Mouse (Mus musculus): ENCODE measurements around the gene Erc1. TPM values are rescaled to one million over a fixed set of nuclear protein-coding genes. Genes with fewer than 3 reads are reported as not detected.

The Erc1 gene
- polyA plus RNA-seq, 1 experiment: 5.1 TPM

DNA sequence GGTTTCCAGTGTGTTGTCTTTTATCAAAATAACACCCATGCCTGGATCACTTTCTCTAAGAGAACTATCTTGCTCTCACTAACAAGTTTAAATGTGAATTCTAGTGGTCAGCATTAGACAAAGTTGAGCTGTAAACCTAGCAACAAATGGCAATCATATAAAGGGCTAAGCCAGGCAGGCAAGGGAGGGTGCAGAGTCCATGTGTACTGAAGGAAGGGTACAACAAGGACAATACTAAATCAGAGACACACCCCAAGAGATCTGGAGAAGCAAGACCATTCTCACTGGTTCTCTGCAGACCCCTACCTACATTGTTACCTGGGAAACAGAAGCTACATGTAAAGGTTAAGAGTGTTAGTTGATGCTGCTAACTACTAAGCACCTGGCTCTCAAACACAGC lies 161.5 kb downstream of the Erc1 start:
- Histone ChIP-seq H3K4me1 (ENCODE audit: control insufficient read depth, insufficient read depth, insufficient read length, low read length) (no peaks in the 10 kb centered on the region; the same call in 1 of the 2 replicates), H3K36me3 (ENCODE audit: control insufficient read depth, insufficient read depth, low read length) (0 out of 2 replicates have a peak, but pooled peaks cover 1% of the 10 kb centered on the region), H3K27ac (ENCODE audit: insufficient read depth, low read depth, low read length) (no peak overlapping the region; the same call in 1 of the 2 replicates), H3K27me3 (ENCODE audit: control insufficient read depth, insufficient read depth, low read length) (no peaks in the 10 kb centered on the region), H3K4me3 (ENCODE audit: low read depth, low read length) (no peak overlapping the region)
- TF ChIP-seq POLR2A (IDR thresholded peaks at IDR 0.05; ENCODE audit: low read depth, low read length) (no peak), CTCF (IDR thresholded peaks at IDR 0.05; ENCODE audit: extremely low read depth, insufficient read length, insufficient replicate concordance, low read depth, low read length) (no peak)

DNA sequence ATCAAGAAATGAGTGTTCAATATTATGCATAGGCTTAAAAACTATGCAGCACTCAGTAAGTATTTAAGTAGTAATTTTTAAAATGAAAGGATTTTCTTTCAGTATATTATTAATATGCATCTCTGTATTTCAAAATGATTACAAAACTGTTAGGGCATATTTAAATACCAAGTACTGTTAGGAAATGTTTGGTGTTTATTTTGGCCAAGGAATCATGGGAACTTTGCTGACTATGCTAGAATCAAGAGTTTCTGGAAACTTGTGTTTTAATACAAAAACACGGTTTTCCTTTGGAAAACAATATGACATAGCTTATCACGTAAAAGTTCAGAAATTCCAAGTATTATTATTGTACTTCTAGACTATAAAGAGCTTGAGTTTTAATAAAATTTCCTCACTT lies 167.2 kb downstream of the Erc1 start:
- no peaks in the 10 kb centered on the region for H3K4me1 ChIP-seq (ENCODE audit: control insufficient read depth, insufficient read depth, insufficient read length, low read length)
- TF ChIP-seq CTCF (IDR thresholded peaks at IDR 0.05; ENCODE audit: extremely low read depth, insufficient read length, insufficient replicate concordance, low read depth, low read length): no peak
- no peak for TF ChIP-seq POLR2A (IDR thresholded peaks at IDR 0.05; ENCODE audit: low read depth, low read length)
- H3K27ac ChIP-seq (ENCODE audit: insufficient read depth, low read depth, low read length): no peak overlapping the region
- no peak overlapping the region for H3K4me3 ChIP-seq (ENCODE audit: low read depth, low read length)
- H3K36me3 ChIP-seq (ENCODE audit: control insufficient read depth, insufficient read depth, low read length): 0 out of 2 replicates have a peak, but pooled peaks cover 1% of the 10 kb centered on the region
- 90% methylated on average over 2 of the region's 2 CpGs for WGBS
- H3K27me3 ChIP-seq (ENCODE audit: control insufficient read depth, insufficient read depth, low read length): no peaks in the 10 kb centered on the region

DNA sequence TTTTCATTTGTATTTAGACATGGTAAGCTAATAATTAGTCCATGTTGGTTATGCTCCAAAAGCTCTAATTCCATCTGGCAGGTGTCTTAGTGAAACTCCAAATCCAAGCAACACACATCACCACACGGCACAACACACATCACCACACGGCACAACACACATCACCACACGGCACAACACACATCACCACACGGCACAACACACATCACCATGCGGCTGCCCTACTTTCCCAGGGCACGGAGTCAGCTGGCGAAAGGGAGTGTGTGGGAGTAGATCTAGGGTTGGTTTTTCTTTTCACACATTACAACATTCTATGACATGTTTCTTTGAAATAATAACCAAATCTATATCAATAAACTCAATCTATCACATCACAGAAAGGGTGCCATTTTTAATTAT lies 173.2 kb downstream of the Erc1 start:
- Histone ChIP-seq H3K4me3 (ENCODE audit: low read depth, low read length) (no peak overlapping the region), H3K36me3 (ENCODE audit: control insufficient read depth, insufficient read depth, low read length) (peaks cover 2% of the 10 kb centered on the region; the same call in 1 of the 2 replicates), H3K4me1 (ENCODE audit: control insufficient read depth, insufficient read depth, insufficient read length, low read length) (no peaks in the 10 kb centered on the region), H3K27me3 (ENCODE audit: control insufficient read depth, insufficient read depth, low read length) (no peaks in the 10 kb centered on the region), H3K27ac (ENCODE audit: insufficient read depth, low read depth, low read length) (no peak overlapping the region)
- TF ChIP-seq POLR2A (IDR thresholded peaks at IDR 0.05; ENCODE audit: low read depth, low read length) (no peak), CTCF (IDR thresholded peaks at IDR 0.05; ENCODE audit: extremely low read depth, insufficient read length, insufficient replicate concordance, low read depth, low read length) (no peak)
- WGBS: 98% methylated on average over 7 of the region's 7 CpGs

DNA sequence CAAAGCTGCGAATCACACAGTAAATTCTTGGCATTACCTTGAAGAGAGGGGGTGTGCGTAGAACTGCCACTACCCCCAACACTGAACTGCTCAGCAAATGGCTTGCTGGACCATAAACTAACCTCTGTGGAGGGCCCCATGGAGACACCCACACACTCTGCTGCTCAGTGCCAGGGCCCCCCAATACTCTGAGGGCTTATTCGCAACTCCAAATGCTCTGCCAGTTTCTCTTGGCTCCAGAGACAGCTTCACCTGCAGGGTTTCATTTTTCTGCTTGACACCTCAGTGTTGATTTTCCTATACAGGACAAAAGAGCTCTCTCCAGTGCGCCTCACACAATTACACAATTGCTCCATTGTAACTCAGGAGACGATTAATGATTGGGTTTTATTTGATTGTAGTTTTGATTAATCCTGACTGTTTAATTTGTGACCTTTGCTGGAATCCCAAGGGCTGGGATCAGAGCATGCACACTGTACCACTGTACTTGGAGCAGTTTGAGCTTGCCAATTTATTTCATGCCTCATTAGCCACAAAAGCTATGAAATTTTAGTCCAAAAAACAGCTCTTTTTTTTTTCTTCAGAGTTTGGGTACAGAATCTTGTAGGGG lies 173.7 kb downstream of the Erc1 start:
- TF ChIP-seq POLR2A (IDR thresholded peaks at IDR 0.05; ENCODE audit: low read depth, low read length) (no peak), CTCF (IDR thresholded peaks at IDR 0.05; ENCODE audit: extremely low read depth, insufficient read length, insufficient replicate concordance, low read depth, low read length) (no peak)
- H3K27ac ChIP-seq (ENCODE audit: insufficient read depth, low read depth, low read length): no peak overlapping the region
- H3K36me3 ChIP-seq (ENCODE audit: control insufficient read depth, insufficient read depth, low read length): peaks cover 2% of the 10 kb centered on the region; the same call in 1 of the 2 replicates
- no peak overlapping the region for H3K4me3 ChIP-seq (ENCODE audit: low read depth, low read length)
- no peaks in the 10 kb centered on the region for H3K4me1 ChIP-seq (ENCODE audit: control insufficient read depth, insufficient read depth, insufficient read length, low read length)
- WGBS: 74% methylated on average over 5 of the region's 5 CpGs
- H3K27me3 ChIP-seq (ENCODE audit: control insufficient read depth, insufficient read depth, low read length): no peaks in the 10 kb centered on the region

DNA sequence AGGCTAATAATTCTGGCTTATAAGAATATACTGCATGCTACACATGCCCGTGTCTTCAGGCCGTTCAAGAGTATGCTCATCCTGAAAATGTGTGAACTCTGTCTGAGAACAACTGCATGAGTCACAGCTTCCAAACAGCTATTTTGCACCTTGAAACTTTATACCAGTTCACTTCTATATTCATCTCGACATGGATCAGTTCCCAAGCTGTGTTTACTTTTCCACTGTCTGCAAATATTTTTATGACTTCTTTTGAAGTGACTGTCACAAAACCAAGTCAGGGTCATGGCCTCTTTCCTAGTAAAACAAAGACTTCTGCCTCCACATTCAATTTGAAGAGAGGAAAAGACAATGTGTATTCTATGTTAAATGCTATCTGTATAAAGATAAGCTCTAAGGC lies 178.2 kb downstream of the Erc1 start:
- Histone ChIP-seq H3K27me3 (ENCODE audit: control insufficient read depth, insufficient read depth, low read length) (no peaks in the 10 kb centered on the region), H3K36me3 (ENCODE audit: control insufficient read depth, insufficient read depth, low read length) (peaks cover 2% of the 10 kb centered on the region; the same call in 1 of the 2 replicates), H3K4me1 (ENCODE audit: control insufficient read depth, insufficient read depth, insufficient read length, low read length) (no peaks in the 10 kb centered on the region), H3K27ac (ENCODE audit: insufficient read depth, low read depth, low read length) (no peak overlapping the region), H3K4me3 (ENCODE audit: low read depth, low read length) (no peak overlapping the region)
- TF ChIP-seq POLR2A (IDR thresholded peaks at IDR 0.05; ENCODE audit: low read depth, low read length): no peak
- no peak for TF ChIP-seq CTCF (IDR thresholded peaks at IDR 0.05; ENCODE audit: extremely low read depth, insufficient read length, insufficient replicate concordance, low read depth, low read length)
- WGBS: 14% methylated on average over 3 of the region's 3 CpGs

DNA sequence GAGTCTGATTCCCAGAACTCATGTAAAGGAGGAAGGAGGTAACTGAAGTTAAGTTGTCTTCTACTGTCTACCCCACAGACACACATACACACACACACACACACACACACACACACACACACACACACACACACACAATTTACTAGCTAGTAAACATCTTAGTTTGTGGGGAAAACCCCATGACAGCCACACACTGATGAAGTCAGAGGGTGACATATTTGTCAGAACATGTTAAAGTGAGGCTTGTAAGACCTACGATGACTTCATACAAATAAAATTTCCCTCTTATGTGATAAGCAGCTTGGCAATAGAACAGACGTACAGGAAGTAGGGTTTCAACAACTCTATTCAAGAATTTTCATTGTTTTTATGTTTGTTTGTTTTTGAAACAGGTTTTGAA lies 185.0 kb downstream of the Erc1 start:
- Histone ChIP-seq H3K27ac (ENCODE audit: insufficient read depth, low read depth, low read length) (no peak overlapping the region), H3K4me1 (ENCODE audit: control insufficient read depth, insufficient read depth, insufficient read length, low read length) (peaks cover 2% of the 10 kb centered on the region; the same call in 1 of the 2 replicates), H3K27me3 (ENCODE audit: control insufficient read depth, insufficient read depth, low read length) (no peaks in the 10 kb centered on the region), H3K4me3 (ENCODE audit: low read depth, low read length) (no peak overlapping the region), H3K36me3 (ENCODE audit: control insufficient read depth, insufficient read depth, low read length) (no peaks in the 10 kb centered on the region)
- no peak for TF ChIP-seq POLR2A (IDR thresholded peaks at IDR 0.05; ENCODE audit: low read depth, low read length)
- TF ChIP-seq CTCF (IDR thresholded peaks at IDR 0.05; ENCODE audit: extremely low read depth, insufficient read length, insufficient replicate concordance, low read depth, low read length): no peak
- 51% methylated on average over 2 of the region's 2 CpGs for WGBS

DNA sequence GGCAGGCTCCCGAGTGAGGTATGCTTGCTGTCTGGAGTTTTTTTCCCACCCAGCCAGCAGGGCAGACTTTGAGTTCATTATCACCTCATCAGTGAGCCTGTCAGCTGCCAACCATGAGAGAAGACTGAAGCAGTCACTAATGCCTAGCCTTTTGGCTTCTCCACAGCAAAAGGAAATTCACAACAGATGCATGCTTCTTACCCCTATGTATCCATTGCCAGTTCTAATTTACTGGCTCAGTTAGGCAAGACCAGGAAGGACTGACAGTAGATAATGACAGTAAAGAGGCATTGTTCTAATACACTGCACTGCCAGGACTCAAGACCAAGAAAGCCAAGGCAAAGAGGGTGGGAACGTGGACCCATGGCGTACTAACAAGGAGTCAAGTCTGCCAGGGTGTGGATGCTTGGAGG lies 186.9 kb downstream of the Erc1 start:
- Histone ChIP-seq H3K27me3 (ENCODE audit: control insufficient read depth, insufficient read depth, low read length) (no peaks in the 10 kb centered on the region), H3K27ac (ENCODE audit: insufficient read depth, low read depth, low read length) (no peak overlapping the region), H3K4me1 (ENCODE audit: control insufficient read depth, insufficient read depth, insufficient read length, low read length) (peaks cover 2% of the 10 kb centered on the region; the same call in 1 of the 2 replicates), H3K4me3 (ENCODE audit: low read depth, low read length) (no peak overlapping the region), H3K36me3 (ENCODE audit: control insufficient read depth, insufficient read depth, low read length) (no peaks in the 10 kb centered on the region)
- WGBS: 28% methylated on average over 3 of the region's 3 CpGs
- TF ChIP-seq POLR2A (IDR thresholded peaks at IDR 0.05; ENCODE audit: low read depth, low read length) (no peak), CTCF (IDR thresholded peaks at IDR 0.05; ENCODE audit: extremely low read depth, insufficient read length, insufficient replicate concordance, low read depth, low read length) (no peak)

Data from small intestine, adult 2 months (tissue).